Mouse (Mus musculus) CD4-positive, CD25-positive, alpha-beta regulatory T cell, adult 2 months (primary cell): ENCODE results near the gene Gtf2h1.

Experiments
- DNase-seq: peaks from one replicate; pipeline ENCODE4 v3.0.0-alpha.2; 2012; ENCODE audit warnings: low read depth, low spot score

The Gtf2h1 gene

DNA sequence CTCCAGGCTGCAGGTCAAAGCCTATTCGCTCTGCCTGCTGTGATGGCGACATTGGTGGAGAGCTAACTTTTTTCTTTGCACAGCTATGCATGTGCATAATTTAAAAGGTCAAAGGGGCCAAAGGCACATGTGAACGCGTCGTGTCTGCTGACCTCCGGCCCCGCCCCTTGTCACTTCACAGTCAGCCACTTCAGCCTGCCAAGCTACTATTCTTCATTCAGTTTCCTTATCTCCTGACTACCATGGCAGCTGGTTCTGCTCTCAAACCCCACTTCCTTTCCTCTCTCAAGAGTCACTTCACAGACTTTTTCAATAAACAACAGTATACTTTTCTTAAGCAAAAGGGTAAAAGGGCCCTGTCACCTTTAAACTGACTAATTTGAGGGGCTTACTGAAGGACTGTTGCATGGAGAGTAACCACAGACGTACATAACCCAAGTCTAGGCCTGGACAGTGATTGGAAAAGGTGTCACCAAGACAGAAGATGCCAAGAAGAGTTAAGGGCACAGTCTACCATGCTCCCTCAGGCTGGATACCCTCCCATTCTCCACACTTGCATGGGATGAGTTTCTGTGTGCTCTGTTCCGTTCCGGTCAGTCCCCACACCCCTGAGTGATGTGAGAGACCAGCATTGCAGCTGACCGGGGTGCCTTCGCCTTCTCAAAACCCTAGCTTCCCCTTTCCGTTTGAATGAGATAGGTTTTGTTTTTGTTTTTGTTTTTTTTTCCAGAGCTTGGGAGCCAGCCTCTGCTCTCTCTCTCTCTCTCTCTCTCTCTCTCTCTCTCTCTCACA is 35.1 kb downstream of the Gtf2h1 start:
- DNase-seq = peak; percentile 63

DNA sequence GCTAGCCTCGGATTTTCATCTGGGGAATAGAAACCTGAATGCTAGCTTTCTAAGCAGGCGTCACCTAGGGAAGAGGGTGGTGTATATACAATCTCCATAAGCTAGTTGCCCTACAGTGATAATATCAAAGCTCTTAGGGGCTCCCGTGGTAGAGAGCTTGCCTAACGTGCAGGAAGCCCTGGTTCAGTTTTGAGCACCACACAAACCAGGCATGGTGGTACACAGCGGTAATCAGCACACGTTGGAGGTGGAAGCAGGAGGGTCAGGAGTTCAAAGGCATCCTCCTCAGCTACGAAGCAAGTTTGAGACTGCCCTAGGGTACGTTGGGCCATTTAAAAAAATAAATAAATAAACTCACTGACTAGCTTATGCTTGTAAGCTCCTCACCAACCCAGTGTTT is 35.8 kb downstream of the Gtf2h1 start:
- peak; percentile 27 for DNase-seq

DNA sequence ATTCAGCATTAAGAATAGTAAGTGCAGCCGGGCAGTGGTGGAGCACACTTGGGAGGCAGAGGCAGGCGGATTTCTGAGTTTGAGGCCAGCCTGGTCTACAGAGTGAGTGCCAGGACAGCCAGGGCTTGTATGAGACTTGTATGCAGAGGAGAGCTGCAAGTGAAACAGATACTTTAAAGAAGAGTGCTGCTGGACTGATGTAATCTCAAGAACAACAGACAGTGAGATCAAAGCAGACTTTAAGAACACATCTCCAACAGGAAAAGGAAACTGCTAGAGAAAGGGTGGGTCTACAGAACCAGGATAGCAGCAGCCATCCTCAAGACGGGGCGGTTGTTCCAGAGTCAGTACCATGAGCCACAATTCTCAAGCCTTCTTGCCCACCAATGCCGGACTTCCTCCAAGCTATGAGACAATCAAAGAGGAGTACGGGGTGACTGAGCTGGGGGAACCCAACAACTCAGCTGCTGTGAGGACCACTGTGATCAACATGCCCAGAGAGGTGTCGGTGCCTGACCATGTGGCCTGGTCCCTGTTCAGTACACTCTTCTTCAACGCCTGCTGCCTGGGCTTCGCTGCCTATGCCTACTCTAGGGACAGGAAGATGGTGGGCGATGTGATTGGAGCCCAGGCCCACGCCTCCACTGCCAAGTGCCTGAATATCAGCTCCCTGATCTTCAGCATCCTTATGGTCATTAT is 36.4 kb downstream of the Gtf2h1 start:
- peak; percentile 63 for DNase-seq

DNA sequence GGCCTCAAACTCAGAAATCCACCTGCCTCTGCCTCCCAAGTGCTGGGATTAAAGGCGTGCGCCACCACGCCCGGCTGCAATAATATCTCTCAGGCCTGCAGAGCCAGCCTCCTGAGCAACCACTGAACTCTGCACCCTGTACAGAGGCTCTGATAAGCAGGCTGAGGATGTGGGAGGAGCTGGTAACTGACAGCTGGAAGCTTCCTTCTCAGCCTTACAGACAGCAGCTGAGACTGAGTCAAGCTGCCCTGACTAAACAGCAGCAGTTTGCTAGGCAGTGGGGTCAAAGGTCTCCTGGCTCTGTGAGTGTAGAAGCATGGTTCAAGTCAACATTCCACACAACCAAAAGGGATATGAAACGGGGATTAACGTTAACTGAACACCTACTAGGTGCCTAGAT is 37.4 kb downstream of the Gtf2h1 start:
- DNase-seq = peak; percentile 84

DNA sequence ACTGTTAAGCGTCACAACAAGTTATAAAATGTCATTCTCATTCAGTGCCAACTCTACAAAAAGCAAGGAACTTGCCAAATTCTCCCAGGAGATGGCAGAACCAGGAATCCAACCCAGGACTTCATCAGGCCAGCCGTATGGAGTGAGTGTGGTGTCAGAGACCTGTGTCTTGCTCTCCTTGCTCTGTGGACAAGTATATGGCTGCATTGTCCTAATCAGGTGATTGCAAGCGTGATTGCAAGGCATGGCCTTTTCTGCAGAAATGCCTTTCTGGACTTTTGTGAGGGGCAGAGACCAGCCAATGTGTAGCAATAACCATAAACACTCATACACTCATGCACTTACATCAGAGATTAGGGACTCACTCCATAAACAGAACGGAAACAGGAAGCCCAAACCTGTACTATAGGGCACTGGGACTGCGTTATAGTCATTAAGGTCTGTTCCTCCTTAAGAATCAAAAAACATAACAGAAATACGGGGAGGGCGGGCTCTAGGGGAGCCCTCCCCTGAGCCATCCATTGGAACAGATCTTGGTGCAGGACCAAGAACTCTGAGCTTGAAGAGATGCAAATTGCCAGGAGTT is 37.9 kb downstream of the Gtf2h1 start:
- peak; percentile 26 for DNase-seq

DNA sequence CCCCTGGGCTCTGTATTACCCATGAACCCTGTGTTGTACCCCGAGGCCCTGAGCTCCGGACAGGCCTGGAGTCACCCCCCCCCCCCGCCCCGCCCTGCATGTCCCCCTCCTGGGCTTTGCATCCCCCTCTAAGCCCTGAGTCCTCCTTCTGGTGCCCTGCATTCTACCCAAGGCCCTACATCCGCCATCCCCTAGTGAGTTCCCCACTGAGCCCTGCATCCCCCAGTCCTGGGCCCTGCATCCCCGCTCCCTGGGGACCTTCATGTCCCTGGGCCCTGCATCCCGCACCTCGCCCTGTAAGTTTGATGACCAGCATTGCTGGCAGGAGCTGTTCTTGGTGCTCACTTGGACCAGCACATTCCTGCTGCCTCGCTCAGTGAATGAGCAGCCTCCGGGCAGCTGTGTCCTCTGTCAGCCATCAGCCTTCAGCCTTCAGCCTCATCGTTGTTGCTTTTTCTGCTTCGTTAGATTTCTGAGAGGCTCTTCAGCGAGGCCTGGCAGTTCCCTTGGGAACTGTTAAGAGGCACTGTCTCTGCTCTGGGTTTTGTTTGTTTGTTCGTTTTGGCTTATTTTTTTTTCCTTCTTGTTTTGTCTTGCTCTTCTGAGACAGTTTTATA is 39.2 kb downstream of the Gtf2h1 start:
- no peak for DNase-seq

DNA sequence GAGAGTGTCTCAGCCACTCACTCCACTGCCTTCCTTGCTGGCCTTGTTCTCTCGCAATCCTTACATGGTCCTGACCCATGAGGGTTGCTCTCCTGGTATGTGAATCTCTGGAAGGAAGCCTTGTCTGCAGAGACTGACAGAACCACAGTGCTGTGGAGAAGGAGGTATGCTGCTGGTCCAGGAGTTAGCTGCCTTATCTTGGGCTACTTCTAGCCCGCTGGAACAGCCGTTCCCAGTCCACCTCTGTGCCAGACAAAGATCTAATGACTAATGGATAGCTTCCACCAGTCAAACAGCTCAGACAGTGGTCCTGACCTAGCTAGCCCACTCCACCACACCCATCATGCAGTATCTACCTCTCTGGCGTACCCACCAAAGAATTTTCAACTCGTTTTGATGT is 40.5 kb downstream of the Gtf2h1 start:
- no peak for DNase-seq

DNA sequence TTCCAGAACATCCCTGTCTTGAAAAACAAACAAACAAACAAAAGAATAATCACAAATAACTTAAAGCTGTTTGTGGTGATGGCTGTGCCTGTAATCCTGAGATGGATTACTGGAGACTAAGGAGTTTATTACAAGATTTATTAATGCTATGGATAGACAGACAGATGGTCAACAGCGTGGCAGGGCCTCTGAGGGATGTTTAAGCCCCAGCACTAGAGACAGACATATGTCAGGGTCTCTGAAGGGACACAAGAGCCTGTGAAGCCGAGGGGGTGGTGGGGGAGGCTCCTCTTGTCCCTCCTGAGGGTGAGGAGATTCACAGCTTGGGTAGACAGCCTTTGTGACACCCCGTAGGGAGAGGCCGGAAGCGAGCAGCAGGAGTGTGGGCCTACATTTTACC is 41.2 kb downstream of the Gtf2h1 start:
- DNase-seq = no peak

DNA sequence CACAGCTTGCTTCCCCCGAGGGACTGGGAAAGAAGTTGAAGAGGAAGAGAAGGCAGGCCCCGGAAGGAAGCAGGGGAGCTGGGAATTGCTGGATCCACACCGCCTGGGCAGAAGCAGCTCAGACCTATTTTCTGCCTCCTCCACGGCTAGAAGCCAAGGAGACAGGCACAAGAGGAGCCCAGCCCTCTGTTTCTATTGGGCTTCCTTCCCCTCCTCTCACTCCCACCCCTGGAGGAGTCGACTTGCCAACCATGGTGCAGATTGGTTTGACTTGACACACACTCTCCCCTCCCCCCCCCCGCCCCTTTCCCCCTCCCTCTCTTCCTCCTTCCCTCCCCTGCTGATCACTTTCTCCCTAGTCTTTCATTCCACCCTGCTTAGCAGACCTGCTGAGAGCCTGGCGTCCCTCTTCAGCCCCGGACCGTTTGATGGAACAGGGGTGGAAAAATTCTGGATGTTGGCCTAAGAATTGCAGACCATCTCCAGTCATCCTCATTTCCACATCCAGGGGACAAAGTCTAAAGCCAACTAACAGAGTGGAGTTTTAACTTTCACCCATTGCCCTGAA is 42.3 kb downstream of the Gtf2h1 start:
- peak; percentile 50 for DNase-seq

DNA sequence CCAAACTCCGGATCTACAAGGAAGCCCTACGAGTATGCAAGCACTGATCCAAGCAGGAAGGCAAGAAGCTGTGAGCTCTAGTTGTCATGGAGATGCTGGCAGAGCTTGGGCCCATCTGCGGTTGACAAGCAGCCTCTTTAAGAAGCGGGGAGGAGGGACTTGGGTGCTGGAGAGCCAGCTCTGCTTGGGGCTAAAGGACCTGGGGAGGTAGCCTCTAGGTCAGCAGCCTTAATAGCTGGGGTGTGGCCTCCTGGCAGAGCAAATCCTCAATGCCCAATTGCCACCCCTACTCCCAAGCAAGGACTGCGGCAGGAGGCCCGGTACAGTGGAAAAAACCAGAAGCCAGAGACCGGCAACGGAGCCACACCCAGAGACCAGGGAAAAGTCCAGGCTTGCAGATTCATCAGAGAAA is 43.0 kb downstream of the Gtf2h1 start:
- DNase-seq = peak; percentile 83

DNA sequence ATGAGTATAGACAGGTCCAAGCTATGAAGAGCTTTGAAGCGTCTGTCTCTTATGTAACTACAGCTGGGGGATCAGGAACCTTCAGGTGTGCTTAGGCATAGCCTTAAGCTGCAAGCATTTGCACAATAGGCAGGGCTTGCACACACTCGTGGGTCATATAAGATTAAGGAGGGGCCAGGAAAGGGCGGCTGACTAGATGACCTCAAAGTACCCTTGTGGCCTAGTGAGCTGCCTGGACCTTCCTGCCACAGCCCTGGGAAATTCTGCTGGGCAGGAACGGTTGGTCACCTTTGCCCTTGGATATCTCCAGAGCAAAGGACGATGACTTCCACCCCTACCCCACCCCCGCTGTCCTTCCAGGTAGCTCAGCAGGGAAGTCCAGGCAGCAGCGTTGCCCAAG is 43.5 kb downstream of the Gtf2h1 start:
- DNase-seq = no peak

DNA sequence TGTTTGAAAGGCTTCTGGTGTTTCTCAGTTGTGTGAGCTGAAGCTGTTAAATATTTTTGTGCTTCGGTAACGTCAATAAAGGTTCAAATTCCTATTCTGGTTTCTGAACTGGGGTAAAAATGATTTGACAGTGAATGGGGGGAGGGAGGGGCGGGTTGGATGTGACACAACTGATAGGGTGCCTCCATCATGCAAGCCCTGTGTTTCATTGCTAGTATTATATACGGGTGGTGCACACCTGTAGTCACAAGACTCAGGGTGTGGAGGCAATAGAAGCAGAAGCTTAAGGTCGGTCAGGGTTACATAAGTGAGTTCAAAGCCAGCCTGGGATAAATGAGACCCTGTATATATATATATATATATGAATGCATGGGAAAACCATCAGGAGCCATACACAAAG is 44.0 kb downstream of the Gtf2h1 start:
- DNase-seq = no peak

DNA sequence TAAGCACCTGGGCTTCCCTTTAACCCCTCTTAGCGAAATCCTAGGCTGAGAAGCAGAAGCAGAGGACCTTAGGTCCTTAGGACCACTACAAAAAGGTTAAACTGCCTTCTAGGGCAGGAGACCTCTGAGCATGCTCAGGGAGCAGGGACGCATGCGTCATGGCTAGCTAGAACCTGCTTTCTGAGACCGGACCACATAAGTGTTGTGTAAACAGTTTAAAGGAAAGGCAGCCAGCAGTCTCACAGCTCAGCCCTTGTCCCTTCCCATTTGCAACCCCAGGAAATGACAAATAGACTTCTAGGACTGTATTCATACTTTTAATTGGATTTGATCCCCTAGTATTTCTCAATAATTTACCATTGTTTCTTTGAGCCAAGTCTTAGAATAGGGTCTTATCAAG is 44.4 kb downstream of the Gtf2h1 start:
- DNase-seq = no peak

DNA sequence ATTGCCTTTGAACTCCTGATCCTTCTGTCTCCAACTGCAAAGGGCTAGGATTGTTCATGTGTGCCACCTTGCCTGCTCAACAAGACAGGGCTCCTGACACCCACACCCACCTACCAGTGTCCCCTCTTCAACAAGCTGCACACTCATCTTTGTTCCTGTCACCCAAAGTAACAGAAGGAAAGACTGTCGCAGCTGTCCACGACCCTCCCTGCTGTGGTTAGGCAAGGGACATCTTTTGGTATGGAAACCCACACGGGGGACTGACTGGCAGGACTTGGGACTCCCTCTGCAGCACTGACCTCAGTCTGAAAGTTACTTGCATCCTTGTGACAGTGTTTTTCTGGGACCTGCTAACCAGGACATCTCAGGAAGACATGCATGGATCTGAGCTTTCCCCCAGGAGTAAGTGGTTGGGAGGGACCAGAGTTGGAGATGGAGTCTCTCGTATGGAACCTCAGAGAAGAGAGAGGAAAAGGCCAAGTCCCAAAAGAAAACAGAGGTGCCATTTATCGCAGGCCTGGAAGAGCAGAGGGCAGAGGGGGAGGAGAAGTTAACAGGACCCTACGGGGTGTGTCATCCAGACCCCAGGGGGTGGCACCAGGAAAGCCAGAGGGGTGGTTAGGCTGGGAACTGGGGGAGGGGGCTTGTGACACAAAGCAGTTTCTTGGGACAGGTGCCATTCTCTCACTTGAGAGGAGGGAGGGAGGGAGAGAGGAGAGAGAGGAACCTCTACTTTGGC is 45.1 kb downstream of the Gtf2h1 start, which contains the start of gene Ldha:
Gene Ldha (plus strand): TSS at position 689 of the 739 bp plus-strand sequence.
- DNase-seq = no peak

DNA sequence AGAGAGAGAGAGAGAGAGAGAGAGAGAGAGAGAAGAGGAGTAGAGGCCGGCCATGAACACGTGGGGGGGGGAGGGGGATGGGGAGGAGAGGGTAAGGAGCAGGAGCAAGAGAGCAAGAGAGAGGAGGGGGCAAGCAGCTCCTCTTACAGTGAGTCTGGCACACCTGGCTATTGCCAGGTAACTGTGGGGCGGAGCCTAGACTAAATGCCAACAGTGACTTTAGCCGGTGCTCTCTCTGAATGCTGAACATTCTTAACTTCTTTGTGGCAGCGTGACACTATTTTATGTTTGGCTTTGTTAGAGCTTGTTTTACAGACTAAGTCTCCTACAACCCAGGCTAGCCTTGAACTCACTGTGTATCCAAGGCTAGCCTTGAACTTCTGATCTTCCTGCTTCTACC is 46.4 kb downstream of the Gtf2h1 start:
- DNase-seq = no peak

DNA sequence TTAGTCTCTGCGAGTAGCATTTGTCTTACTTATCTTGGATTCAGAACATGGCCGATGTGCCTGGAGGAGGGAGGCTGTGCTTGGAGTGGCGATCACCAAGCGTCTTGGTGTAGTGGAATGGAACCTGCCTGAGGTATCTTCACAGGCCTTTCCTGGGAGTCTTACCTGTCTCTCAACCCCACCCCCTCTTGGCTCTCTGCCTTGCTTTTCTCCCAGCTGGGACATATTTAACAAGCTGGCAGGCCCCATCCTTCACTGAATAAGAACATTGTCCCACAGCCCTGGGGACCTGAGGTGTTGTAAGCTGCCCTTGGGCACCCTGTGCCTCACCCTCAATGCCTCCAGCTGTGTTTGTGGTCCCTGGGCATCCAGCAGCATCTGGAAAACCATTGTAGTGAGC is 47.7 kb downstream of the Gtf2h1 start:
- DNase-seq = no peak

DNA sequence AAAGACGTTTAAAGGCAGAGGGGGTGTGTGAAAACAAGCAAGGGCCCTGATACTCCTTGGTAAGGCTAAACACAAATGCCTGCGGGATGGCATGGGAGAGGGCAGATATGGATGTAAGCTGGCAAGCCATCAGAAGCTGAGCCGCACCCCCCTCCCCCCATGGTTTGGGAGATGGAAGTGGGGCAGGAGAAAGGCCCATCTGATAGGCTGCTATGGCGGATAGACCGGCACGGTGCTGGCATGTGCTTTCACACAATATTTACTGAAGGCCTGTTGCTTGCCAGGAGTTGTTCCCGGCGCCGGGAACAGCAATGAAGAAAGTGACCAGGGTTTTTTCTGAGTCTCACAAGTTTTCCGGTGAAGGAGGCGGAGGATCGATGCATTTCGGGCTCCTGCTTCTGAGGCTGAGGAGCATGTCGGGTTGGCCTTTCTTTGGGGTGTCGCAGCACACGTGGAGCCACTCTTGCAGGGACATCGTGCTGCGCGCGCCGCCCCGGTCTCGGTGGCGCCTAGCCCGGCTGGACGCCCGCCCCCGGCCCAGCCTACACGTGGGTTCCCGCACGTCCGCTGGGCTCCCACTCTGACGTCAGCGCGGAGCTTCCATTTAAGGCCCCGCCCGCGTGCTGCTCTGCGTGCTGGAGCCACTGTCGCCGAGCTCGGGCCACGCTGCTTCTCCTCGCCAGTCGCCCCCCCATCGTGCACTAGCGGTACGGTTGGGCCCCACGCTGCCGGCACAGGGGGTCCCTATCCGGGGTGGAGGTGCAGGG is 49.5 kb downstream of the Gtf2h1 start:
- DNase-seq = peak; percentile 95

DNA sequence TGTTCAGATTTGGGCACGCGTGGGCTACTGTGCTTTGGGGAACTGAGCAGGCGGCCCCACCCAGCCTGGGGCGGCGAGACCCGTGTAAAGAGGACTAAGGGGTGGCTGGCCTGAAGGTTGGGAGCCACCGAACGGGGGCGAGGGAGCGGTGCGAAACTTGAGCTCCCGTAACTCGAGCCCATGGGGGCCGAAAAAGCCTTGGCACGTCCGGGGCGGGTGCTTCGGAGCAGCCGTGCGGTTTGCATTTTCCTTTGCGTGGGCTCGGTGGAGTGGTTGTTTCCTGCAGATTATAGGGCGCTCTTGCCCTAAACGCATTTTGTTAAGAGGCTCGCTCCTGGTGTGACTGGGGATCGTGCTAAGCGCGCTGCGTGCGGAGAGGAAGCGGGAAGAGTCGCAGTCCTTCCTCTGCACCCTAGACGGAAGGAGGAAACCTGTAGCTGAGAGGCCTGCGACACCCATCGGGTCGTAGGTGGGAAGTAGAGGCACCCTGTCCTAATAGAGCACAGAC is 50.1 kb downstream of the Gtf2h1 start:
- DNase-seq = peak; percentile 78

DNA sequence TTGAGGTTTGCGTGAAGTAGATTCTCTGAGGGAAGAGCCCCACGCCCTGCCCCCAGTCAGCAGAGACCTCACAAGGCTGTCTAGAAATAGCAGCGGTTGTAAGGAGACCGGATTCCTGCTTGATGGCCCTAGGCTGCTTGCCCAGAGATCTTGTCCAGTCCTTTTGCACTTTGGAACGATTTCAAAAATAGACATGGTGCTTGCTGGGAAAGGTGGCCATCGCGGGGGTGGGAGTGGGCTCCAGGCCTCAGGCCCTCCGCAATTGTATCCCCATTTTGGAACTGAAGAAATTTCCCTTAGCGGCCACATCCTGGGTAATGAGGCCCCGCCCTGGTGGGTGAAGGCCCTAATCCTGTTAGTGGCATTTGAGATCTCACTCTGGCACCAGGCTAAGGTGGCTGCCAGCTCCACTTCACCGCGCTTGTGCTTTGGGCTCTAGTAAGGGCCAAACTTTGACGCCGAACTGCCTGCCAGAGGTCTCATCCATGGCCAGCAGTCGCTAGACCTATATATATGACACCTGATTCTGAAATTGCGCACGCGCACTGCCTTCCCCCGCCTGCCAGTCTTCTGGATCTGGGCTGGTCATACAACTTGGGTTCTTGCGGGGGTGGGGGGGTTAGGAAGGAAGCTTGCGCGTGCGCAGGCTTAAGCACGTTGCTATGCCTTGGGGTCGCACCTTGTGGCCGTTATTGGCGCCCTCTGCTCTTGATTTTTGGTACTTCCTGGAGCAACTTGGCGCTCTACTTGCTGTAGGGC is 50.8 kb downstream of the Gtf2h1 start:
- peak; percentile 87 for DNase-seq

DNA sequence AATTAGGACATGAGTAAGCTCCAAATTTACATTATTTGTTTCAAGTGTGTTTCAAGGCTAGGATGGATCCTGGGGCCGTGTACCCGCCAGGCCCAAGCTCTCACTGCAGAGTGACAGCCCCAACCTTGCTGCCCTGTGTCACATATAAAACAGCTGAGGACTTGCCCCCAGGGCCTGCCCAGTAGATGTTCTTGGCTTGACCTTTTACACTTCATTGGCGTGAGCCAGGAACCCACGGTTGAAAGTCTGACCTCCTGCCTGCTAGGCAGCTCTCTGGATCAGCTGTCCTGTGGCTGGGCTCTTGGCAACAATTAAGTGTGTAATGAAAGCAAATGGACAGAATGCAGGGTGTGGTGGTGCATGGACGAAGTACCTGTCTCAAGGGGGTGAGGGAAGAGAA is 53.4 kb downstream of the Gtf2h1 start:
- DNase-seq = no peak
